In genomic region chr9:99164148-99164503, GRCm38 (mm10) we compare ENCODE assay signal across 1 mouse cellular context.
TF ChIP-seq lines count a peak whose summit lies in the region.

No protein-coding gene starts in this region.

TF ChIP-seq in MEL, 35 proteins besides CTCF, POLR2A, EP300 and RAD21 (continued from another document):
- TF ChIP-seq TCF12 (IDR thresholded peaks at IDR 0.05; ENCODE audit: low read depth, low read length) (peak; percentile 66), NELFE (IDR thresholded peaks at IDR 0.05; ENCODE audit: low read depth, low read length) (no peak), USF2 (IDR thresholded peaks at IDR 0.05; ENCODE audit: borderline replicate concordance in 1 of 2, insufficient read depth in 1 of 2, low read depth in 1 of 2, low read length in 2 of 2) (no peak), ZMIZ1 (IDR thresholded peaks at IDR 0.05; ENCODE audit: low read depth, low read length) (no peak)
TF ChIP-seq in MEL: peak in this region for 8.
